Mouse (Mus musculus) lung, embryonic 16.5 days (tissue): ENCODE measurements around the gene Trim17. TPM values are rescaled to one million over a fixed set of nuclear protein-coding genes. Genes with fewer than 3 reads are reported as not detected.

Experiments used
- ATAC-seq: fragments of 200-750 bp; cut with Nextera tagmentation; 2 replicates; pipeline ENCODE4 v1.8.0; 2017; ENCODE audit warnings: low read depth, mild to moderate bottlenecking, moderate library complexity
- H3K27ac ChIP-seq: fragments of 300-500 bp; sonication (generic); 2 replicates; pipeline ENCODE4 v1.5.1; 2014; ENCODE audit warnings: mild to moderate bottlenecking, control low read depth, low read length
- H3K27me3 ChIP-seq: fragments of 300-500 bp; sonication (generic); 2 replicates; pipeline ENCODE4 v1.6.1; 2014; ENCODE audit warnings: low read depth, low read length, mixed read lengths; ENCODE audit not compliant: control insufficient read depth, insufficient read depth
- H3K36me3 ChIP-seq: fragments of 300-500 bp; sonication (generic); 2 replicates; pipeline ENCODE4 v1.6.1; 2014; ENCODE audit warnings: low read length; ENCODE audit not compliant: control insufficient read depth, insufficient read depth
- H3K4me1 ChIP-seq: fragments of 300-500 bp; sonication (generic); replicated peaks from 2 replicates; pipeline ENCODE4 v1.6.1; 2014; ENCODE audit warnings: low read length, mixed read lengths; ENCODE audit not compliant: control insufficient read depth, insufficient read depth
- H3K4me2 ChIP-seq: fragments of 300-500 bp; sonication (generic); 2 replicates; pipeline ENCODE4 v1.6.1; 2014; ENCODE audit warnings: low read depth, low read length, control low read depth
- H3K4me3 ChIP-seq: fragments of 300-500 bp; sonication (generic); 2 replicates; pipeline ENCODE4 v1.5.1; 2014; ENCODE audit warnings: mild to moderate bottlenecking, low read length, control low read depth
- H3K9ac ChIP-seq: fragments of 300-500 bp; sonication (generic); 2 replicates; pipeline ENCODE4 v1.6.1; 2014; ENCODE audit warnings: low read length, control low read depth
- H3K9me3 ChIP-seq: fragments of 300-500 bp; sonication (generic); 2 replicates; pipeline ENCODE4 v1.6.1; 2016; ENCODE audit warnings: low read length; ENCODE audit not compliant: control insufficient read depth
- WGBS: fragments of 180-500 bp; shearing (Covaris S2); extraction: QIAGEN DNeasy Blood & Tissue Kit; methylation state at CpG from one replicate; pipeline ENCODE4 v1.1.7; 2014; 5-methylcytosine and 5-hydroxymethylcytosine counted together
- polyA plus RNA-seq: library from polyadenylated mRNA; unstranded; fragments of >200 nt; fragmentation: Nextera tagmentation; extraction: Ambion mirVana; gene quantifications from 2 replicates; pipeline ENCODE4 v1.2.1, GENCODE M21; 2015

Trim17 gene
- polyA plus RNA-seq: 0.41 and 0.65 TPM in 2 replicates

DNA sequence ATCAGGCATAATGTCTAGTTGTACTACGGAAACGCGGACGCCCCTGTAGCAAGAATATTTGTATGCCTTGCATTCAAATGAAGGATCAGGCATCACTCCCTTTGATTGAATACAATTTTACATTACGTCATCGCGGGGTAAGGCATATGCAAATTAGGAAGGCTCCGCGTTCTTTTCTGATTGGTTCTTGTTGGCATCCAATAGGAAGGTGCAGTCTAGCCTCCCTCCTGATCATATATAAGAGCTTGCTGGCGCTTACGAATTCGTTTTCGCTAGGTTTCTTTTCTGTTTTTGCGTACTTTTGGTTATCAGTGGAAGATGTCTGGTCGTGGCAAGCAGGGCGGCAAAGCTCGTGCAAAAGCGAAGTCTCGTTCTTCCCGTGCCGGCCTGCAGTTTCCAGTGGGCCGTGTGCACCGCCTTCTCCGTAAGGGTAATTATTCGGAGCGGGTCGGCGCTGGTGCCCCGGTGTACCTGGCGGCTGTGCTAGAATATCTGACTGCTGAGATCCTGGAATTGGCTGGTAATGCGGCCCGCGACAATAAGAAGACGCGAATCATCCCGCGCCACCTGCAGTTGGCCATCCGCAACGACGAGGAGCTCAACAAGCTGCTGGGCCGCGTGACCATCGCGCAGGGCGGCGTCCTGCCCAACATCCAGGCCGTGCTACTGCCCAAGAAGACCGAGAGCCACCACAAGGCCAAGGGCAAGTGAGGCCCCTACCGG lies at the start of gene Trim17, which contains the start of gene Hist3h2a:
TSS of gene Trim17 (plus strand) at position 266 of the 723 bp plus-strand sequence.
TSS of gene Hist3h2a (plus strand) at position 266 of the 723 bp plus-strand sequence.
- Histone ChIP-seq H3K4me3 (peak within 1 kb of the TSS; percentile 85), H3K27me3 (peaks cover 12% of the 10 kb centered on the region), H3K27ac (peak within 1 kb of the TSS; percentile 99), H3K4me1 (peaks cover 23% of the 10 kb centered on the region), H3K9ac (peak within 1 kb of the TSS; percentile 95), H3K36me3 (0 out of 2 replicates have a peak, but pooled peaks cover 2% of the 10 kb centered on the region), H3K4me2 (peak within 1 kb of the TSS; percentile 90), H3K9me3 (no peaks in the 10 kb centered on the region)
- ATAC-seq: peak; percentile 95
- under 1% methylated on average over 49 of the region's 49 CpGs for WGBS

DNA sequence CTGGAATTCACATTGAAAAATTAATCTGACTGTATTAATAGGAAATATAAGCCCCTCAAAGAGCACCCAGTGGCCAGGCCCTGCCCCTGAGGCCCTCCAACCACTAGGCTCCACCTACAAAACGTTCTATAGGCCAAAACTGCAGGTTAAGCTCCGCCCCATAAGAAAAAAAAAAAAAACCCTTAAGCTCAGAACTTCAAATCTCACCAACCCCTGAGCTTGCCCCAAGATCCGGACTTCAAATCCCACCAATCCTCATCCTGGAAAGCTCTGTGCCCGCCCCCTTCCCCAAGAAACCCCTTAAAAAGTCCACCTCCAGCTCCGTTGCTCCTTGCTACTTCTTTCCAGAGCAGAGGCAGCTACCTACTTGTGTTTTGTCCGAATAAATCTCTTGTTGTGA lies 49.6 kb upstream of the Trim17 start:
- Histone ChIP-seq H3K4me3 (no peak overlapping the region), H3K9ac (no peak overlapping the region), H3K36me3 (peaks cover 7% of the 10 kb centered on the region; the same call in 1 of the 2 replicates), H3K9me3 (no peaks in the 10 kb centered on the region), H3K27me3 (no peaks in the 10 kb centered on the region), H3K27ac (no peak overlapping the region), H3K4me1 (peaks cover 11% of the 10 kb centered on the region), H3K4me2 (peak overlapping the region; percentile 56; the same call in 1 of the 2 replicates)
- WGBS: 44% methylated on average over 6 of the region's 6 CpGs
- ATAC-seq: peak; percentile 18; the same call in 1 of the 2 replicates

DNA sequence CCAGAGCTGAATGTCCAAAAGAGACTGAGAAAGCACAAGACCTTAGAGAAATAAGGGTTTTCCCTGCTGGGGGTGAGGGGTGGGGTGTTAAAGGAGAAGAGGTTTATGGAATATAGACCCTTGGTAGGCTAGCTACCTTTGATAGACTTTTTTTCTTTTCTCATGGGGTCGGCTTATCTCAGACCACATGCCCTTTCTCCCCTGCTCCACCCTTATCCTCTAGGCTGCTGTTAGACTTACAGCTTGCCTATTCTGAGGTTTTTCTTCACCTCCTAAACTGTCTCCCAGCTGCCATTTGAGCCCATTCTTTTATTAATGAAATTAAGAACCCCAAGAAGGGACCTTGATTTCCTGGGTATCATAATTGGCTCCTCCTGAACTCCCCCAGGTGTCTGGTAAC lies 40.7 kb upstream of the Trim17 start:
- Histone ChIP-seq H3K4me2 (no peak overlapping the region), H3K4me3 (no peak overlapping the region), H3K9me3 (no peaks in the 10 kb centered on the region), H3K27me3 (no peaks in the 10 kb centered on the region; the same call in 1 of the 2 replicates), H3K36me3 (no peaks in the 10 kb centered on the region), H3K9ac (no peak overlapping the region), H3K4me1 (0 out of 2 replicates have a peak, but pooled peaks cover 3% of the 10 kb centered on the region), H3K27ac (no peak overlapping the region)
- no peak for ATAC-seq
- WGBS: 92% methylated on average over 1 of the region's 1 CpGs

DNA sequence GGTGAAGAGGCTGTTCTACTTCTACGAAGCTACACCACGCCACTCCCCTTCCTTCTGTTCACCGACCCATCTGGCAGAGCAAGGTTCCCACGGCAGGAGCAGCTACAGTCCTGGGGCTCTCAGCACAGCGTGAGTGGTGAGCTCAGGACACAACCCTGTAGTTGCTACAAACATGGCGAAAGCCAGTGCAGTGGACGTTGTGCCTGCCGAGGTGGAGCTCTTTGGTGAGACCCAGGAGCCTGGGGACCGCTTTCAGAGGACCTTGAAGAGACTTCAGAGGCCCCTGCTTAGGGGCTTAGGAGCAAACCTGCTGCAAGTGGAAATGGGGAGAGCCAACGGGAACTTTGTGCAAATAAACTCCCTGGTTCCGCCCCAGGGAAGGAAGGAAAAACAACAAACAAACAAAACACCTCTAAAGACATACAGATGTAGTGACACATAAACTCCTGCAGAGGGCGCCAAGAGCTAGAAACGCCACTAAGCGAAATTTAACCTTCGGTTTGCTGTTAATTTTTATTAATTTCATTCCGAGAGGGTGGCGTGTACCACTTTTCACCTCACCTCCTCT lies 39.9 kb upstream of the Trim17 start:
- Histone ChIP-seq H3K9ac (peak overlapping the region; percentile 66), H3K36me3 (no peaks in the 10 kb centered on the region), H3K4me3 (peak overlapping the region; percentile 43), H3K27ac (no peak overlapping the region), H3K4me2 (peak overlapping the region; percentile 59), H3K27me3 (no peaks in the 10 kb centered on the region; the same call in 1 of the 2 replicates), H3K4me1 (0 out of 2 replicates have a peak, but pooled peaks cover 3% of the 10 kb centered on the region), H3K9me3 (no peaks in the 10 kb centered on the region)
- 9% methylated on average over 17 of the region's 17 CpGs for WGBS
- ATAC-seq: peak; percentile 48; the same call in 1 of the 2 replicates

DNA sequence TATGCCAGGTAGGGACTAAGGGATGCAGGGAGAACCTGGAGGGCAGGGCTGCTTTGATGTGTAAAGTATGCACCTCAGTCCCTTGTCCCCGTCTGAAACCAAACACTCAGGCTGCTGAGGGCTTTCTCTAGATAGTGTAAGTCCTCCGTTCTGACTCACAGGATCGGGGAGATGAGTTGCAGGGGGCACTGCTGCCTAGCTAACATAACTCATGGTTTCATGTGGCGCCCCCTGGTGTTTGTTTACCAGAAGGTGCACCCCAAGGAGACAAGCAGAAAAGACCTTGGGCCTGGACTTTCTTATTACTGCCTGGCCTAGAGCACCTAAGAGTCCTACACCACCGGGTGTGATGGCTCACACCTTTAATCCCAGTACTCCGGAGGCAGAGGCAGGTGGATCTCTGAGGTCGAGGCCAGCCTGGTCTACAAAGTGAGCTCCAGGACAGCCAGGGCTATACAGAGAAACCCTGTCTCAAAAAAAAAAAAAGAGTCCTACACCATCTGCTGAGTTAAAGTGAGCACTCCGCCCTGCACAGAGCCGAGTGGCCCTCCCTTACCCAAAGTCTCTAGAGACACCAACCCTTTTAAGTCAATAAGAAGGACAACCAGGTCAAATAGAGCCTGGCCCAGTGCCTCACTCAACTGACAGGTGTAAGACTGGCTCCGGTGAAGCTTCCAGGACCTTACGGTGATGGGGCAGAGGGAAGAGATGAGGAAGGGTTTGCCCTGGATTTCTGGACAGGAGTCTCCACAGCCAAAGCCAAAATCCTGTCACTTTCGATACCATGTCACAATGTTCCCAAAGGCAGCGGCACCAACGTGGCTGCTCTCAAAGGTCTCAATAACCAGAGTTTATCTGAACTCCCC lies 37.4 kb upstream of the Trim17 start:
- no peak overlapping the region for H3K27ac ChIP-seq
- H3K4me2 ChIP-seq: no peak overlapping the region
- no peaks in the 10 kb centered on the region; the same call in 1 of the 2 replicates for H3K27me3 ChIP-seq
- peak; percentile 29; the same call in 1 of the 2 replicates for ATAC-seq
- no peaks in the 10 kb centered on the region for H3K9me3 ChIP-seq
- WGBS: 48% methylated on average over 14 of the region's 14 CpGs
- no peak overlapping the region for H3K9ac ChIP-seq
- 0 out of 2 replicates have a peak, but pooled peaks cover 3% of the 10 kb centered on the region for H3K4me1 ChIP-seq
- H3K36me3 ChIP-seq: no peaks in the 10 kb centered on the region
- no peak overlapping the region for H3K4me3 ChIP-seq

DNA sequence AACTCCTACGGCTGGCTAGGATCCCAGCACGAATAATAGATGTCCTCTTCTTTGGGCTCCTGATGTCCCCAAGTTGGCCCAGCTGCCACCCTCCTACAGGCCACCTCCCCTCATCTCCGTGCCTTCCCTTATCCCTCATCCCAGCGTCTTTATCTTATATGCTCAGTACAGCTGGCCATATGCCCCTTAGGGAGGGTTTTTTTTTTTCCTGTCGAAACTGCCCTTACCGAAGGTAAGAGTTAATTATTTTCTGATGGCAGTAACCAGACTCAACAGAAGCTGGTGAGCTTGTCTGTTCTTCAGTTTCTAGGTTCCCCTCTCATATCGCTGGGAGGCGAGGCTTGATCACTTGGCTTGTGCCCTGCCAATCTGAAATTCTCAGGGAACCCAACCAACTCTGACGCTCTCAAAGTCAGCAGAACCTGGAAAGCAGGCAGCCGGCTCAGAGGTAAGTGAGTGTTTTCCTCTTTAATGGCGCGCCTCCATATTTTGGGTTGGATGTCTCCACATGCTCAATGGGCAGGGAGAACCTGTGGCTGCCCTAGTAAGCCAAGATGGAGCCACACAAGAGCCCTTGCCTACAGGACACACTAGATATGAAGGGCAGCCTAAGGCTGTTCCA lies 36.6 kb upstream of the Trim17 start, which contains the start of gene Btnl10:
TSS of gene Btnl10 (plus strand) at position 164 of the 622 bp plus-strand sequence.
- Histone ChIP-seq H3K4me1 (0 out of 2 replicates have a peak, but pooled peaks cover 3% of the 10 kb centered on the region), H3K27me3 (no peaks in the 10 kb centered on the region; the same call in 1 of the 2 replicates), H3K4me3 (no peak within 1 kb of the TSS), H3K27ac (no peak within 1 kb of the TSS), H3K4me2 (no peak within 1 kb of the TSS), H3K9ac (no peak within 1 kb of the TSS), H3K9me3 (no peaks in the 10 kb centered on the region), H3K36me3 (no peaks in the 10 kb centered on the region)
- no peak for ATAC-seq
- 77% methylated on average over 12 of the region's 12 CpGs for WGBS

DNA sequence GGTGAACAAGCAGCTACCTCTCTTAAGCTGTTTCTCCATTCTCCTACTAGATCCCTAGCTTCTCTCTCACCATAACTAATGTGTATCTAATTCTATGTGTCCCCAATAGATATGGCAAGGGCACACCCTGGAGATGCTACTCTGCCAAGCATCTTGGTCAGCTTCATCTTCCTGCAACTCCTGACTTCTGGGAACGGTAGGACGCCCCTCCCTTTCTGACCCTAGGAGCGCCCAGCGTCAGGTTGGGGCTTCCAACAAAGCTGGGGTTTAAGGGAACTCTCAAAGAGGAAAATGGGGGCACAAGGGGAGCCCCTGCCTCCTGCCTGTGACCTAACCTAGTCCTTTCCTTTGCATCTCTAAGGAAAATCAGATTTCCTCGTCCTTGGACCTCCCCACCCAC lies 35.7 kb upstream of the Trim17 start:
- Histone ChIP-seq H3K36me3 (no peaks in the 10 kb centered on the region), H3K9me3 (no peaks in the 10 kb centered on the region), H3K4me1 (0 out of 2 replicates have a peak, but pooled peaks cover 3% of the 10 kb centered on the region), H3K27me3 (no peaks in the 10 kb centered on the region; the same call in 1 of the 2 replicates), H3K4me3 (no peak overlapping the region), H3K4me2 (no peak overlapping the region), H3K9ac (no peak overlapping the region), H3K27ac (no peak overlapping the region)
- ATAC-seq: no peak
- 57% methylated on average over 5 of the region's 5 CpGs for WGBS

DNA sequence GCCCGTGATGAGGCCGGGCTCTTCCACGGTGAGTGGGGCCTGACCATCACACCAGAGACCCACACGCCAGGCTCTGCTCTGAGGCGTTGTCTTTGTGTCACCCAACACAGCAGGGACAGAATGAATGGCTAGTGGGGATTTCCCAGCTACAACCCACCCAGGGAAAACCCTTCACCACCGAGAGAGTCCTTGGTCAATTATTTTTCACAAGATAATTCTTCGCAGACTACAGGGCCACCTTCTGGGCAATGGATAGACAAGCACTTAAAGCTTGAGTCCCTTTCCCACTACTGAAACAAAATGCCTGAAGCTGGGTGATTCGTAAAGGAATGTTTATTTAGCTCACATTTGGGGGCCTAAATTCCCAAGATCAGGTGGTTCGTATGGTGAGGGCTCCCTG lies 32.1 kb upstream of the Trim17 start:
- H3K9me3 ChIP-seq: no peaks in the 10 kb centered on the region
- H3K27ac ChIP-seq: no peak overlapping the region
- no peak overlapping the region for H3K9ac ChIP-seq
- no peak for ATAC-seq
- H3K4me1 ChIP-seq: no peaks in the 10 kb centered on the region
- H3K4me3 ChIP-seq: no peak overlapping the region
- H3K36me3 ChIP-seq: no peaks in the 10 kb centered on the region
- WGBS: 72% methylated on average over 9 of the region's 9 CpGs
- H3K4me2 ChIP-seq: no peak overlapping the region
- no peaks in the 10 kb centered on the region; the same call in 1 of the 2 replicates for H3K27me3 ChIP-seq
